ENCODE assay signal across 29 mouse cellular contexts in the genomic region with DNA sequence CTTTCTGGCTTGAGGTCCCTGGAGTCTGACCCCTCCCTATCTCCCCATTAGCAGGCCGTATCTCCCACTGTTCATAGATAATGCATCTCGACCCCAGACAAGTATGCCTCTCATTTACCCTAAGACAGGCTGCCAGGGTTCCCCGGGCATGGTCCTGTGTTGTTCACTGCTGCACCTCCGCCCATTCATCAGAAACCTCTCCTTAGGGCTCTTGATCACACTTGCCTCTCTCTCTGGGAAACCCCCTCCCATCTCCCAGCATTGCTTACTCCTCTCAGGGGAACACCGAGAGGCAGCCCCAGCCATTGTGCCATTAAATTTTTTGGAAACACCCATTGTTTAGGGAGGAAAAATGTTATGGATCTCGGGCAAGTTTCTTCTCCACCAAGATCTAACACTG. TPM values are rescaled to one million over a fixed set of nuclear protein-coding genes. Genes with fewer than 3 reads are reported as not detected.
DNase-seq lines count a peak whose midpoint lies in the region; ATAC-seq and TF ChIP-seq lines count a peak whose summit lies in the region.
"Had no signal": no experiment of that assay in that cellular context is flagged by ENCODE, and none has a peak within 500 bp of the region (broad histone marks: within the 10 kb centered on the region; RNA-seq: fewer than 3 reads in every experiment).

No protein-coding gene starts in this region.

- no peak for ATAC-seq in midbrain, embryonic 13.5 days
- ATAC-seq in hindbrain, embryonic 16.5 days: no peak
- no peak for ATAC-seq in neural tube, embryonic 15.5 days (ENCODE audit: low FRiP score)
- ATAC-seq: CD4-positive, CD25-positive, alpha-beta regulatory T cell, adult 4 months; forebrain, embryonic 16.5 days; intestine, embryonic 15.5 days had no signal

- no peak for TF ChIP-seq POLR2A in kidney, adult 2 months (IDR thresholded peaks at IDR 0.05; ENCODE audit: low read depth, low read length)

- peaks cover 20% of the 10 kb centered on the region for H3K27me3 ChIP-seq in midbrain, embryonic 13.5 days
- peaks cover 40% of the 10 kb centered on the region for H3K27me3 ChIP-seq in midbrain, embryonic 10.5 days (ENCODE audit: low read depth, poor library complexity, severe bottlenecking)
- peaks cover under 1% of the 10 kb centered on the region; the same call in 1 of the 2 replicates for H3K27me3 ChIP-seq in hindbrain, embryonic 16.5 days (replicated peaks; ENCODE audit: control insufficient read depth, insufficient read depth, low read length)
- peaks cover 13% of the 10 kb centered on the region for H3K27me3 ChIP-seq in neural tube, embryonic 15.5 days (replicated peaks)
- peaks cover 2% of the 10 kb centered on the region; the same call in 1 of the 2 replicates for H3K27me3 ChIP-seq in kidney, adult 2 months (replicated peaks; ENCODE audit: control insufficient read depth, insufficient read depth, low read length)

- no peak overlapping the region for H3K4me3 ChIP-seq in midbrain, embryonic 13.5 days (replicated peaks)
- no peak overlapping the region for H3K4me3 ChIP-seq in midbrain, embryonic 10.5 days
- H3K4me3 ChIP-seq in hindbrain, embryonic 16.5 days (ENCODE audit: low read length): no peak overlapping the region
- no peak overlapping the region for H3K4me3 ChIP-seq in neural tube, embryonic 15.5 days (replicated peaks)
- no peak overlapping the region for H3K4me3 ChIP-seq in kidney, adult 2 months (ENCODE audit: insufficient read depth, low read depth, low read length)
- H3K4me3 ChIP-seq: erythroblast, embryonic 14.5 days; heart, embryonic 13.5 days; intestine, embryonic 15.5 days; limb, embryonic 13.5 days; lung, embryonic 15.5 days had no signal

- no peaks in the 10 kb centered on the region for H3K36me3 ChIP-seq in midbrain, embryonic 13.5 days
- H3K36me3 ChIP-seq in midbrain, embryonic 10.5 days: no peaks in the 10 kb centered on the region
- no peaks in the 10 kb centered on the region for H3K36me3 ChIP-seq in hindbrain, embryonic 16.5 days (ENCODE audit: control insufficient read depth, insufficient read depth, low read length)
- H3K36me3 ChIP-seq in neural tube, embryonic 15.5 days: no peaks in the 10 kb centered on the region
- H3K36me3 ChIP-seq in kidney, adult 2 months (ENCODE audit: control insufficient read depth, insufficient read depth, low read length): no peaks in the 10 kb centered on the region
- H3K36me3 ChIP-seq: heart, embryonic 13.5 days; intestine, embryonic 15.5 days; limb, embryonic 13.5 days; lung, embryonic 15.5 days had no signal

- peaks cover 38% of the 10 kb centered on the region for H3K4me1 ChIP-seq in midbrain, embryonic 13.5 days (replicated peaks)
- H3K4me1 ChIP-seq in midbrain, embryonic 10.5 days: peaks cover 17% of the 10 kb centered on the region
- peaks cover 26% of the 10 kb centered on the region for H3K4me1 ChIP-seq in hindbrain, embryonic 16.5 days (ENCODE audit: control insufficient read depth, insufficient read depth, low read depth, low read length)
- H3K4me1 ChIP-seq in neural tube, embryonic 15.5 days: peaks cover 47% of the 10 kb centered on the region
- H3K4me1 ChIP-seq in kidney, adult 2 months (ENCODE audit: control insufficient read depth, insufficient read depth, low read length): 0 out of 2 replicates have a peak, but pooled peaks cover 2% of the 10 kb centered on the region

- 50% methylated on average over 6 of the region's 6 CpGs for WGBS in midbrain, embryonic 13.5 days
- WGBS in midbrain, embryonic 10.5 days: 77% methylated on average over 6 of the region's 6 CpGs
- 43% methylated on average over 6 of the region's 6 CpGs for WGBS in hindbrain, embryonic 16.5 days
- 48% methylated on average over 6 of the region's 6 CpGs for WGBS in neural tube, embryonic 15.5 days
- WGBS in kidney, adult 2 months: 69% methylated on average over 6 of the region's 6 CpGs

- DNase-seq in cerebellum, adult 9-10 months: peak; percentile 59
- DNase-seq in cerebellum, postnatal 36 days: no peak
- DNase-seq in midbrain, embryonic 10.5 days (ENCODE audit: low spot score): no peak
- DNase-seq in kidney, adult 2 months: no peak
- DNase-seq: adrenal gland, postnatal 25 days; heart, postnatal 10 days; kidney, adult 8-10 months; kidney, postnatal 4 days had no signal

- 0 out of 2 replicates have a peak overlapping the region, but pooled peaks have one; percentile 7 for H3K4me2 ChIP-seq in midbrain, embryonic 13.5 days (replicated peaks)
- peak overlapping the region; percentile 75 for H3K4me2 ChIP-seq in hindbrain, embryonic 16.5 days (ENCODE audit: low read length)
- peak overlapping the region; percentile 83 for H3K4me2 ChIP-seq in neural tube, embryonic 15.5 days
- H3K4me2 ChIP-seq: heart, embryonic 13.5 days; intestine, embryonic 15.5 days; limb, embryonic 13.5 days; liver, embryonic 11.5 days; lung, embryonic 15.5 days; midbrain, embryonic 11.5 days had no signal

- no peak overlapping the region for H3K9ac ChIP-seq in midbrain, embryonic 13.5 days (replicated peaks)
- no peak overlapping the region for H3K9ac ChIP-seq in hindbrain, embryonic 16.5 days (ENCODE audit: low read depth, low read length)
- H3K9ac ChIP-seq in neural tube, embryonic 15.5 days (replicated peaks): no peak overlapping the region
- H3K9ac ChIP-seq: heart, embryonic 13.5 days; intestine, embryonic 15.5 days; limb, embryonic 13.5 days; lung, embryonic 15.5 days had no signal

- no peak overlapping the region for H3K27ac ChIP-seq in midbrain, embryonic 13.5 days
- no peak overlapping the region for H3K27ac ChIP-seq in midbrain, embryonic 10.5 days (replicated peaks)
- H3K27ac ChIP-seq in hindbrain, embryonic 16.5 days (ENCODE audit: low read depth, low read length): no peak overlapping the region
- no peak overlapping the region for H3K27ac ChIP-seq in neural tube, embryonic 15.5 days (replicated peaks)
- no peak overlapping the region for H3K27ac ChIP-seq in kidney, adult 2 months (ENCODE audit: insufficient read depth, low read depth, low read length)
- H3K27ac ChIP-seq: heart, embryonic 13.5 days; intestine, embryonic 15.5 days; kidney, postnatal 0 days; limb, embryonic 13.5 days; lung, embryonic 15.5 days had no signal

- TF ChIP-seq CTCF in kidney, adult 2 months (conservative IDR thresholded peaks at IDR 0.05; ENCODE audit: insufficient read depth, insufficient read length, low read depth, low read length): no peak

- no peaks in the 10 kb centered on the region for H3K9me3 ChIP-seq in midbrain, embryonic 13.5 days
- H3K9me3 ChIP-seq in midbrain, embryonic 10.5 days (replicated peaks): no peaks in the 10 kb centered on the region
- no peaks in the 10 kb centered on the region for H3K9me3 ChIP-seq in hindbrain, embryonic 16.5 days (ENCODE audit: control insufficient read depth, low read length)
- H3K9me3 ChIP-seq in neural tube, embryonic 15.5 days (replicated peaks): no peaks in the 10 kb centered on the region
- H3K9me3 ChIP-seq: heart, embryonic 13.5 days; intestine, embryonic 15.5 days; limb, embryonic 13.5 days; lung, embryonic 15.5 days had no signal

RNA-seq across cellular contexts. Expression of a gene that starts 2.9 kb away (rescaled TPM):
- polyA plus RNA-seq in midbrain, embryonic 13.5 days (2015; fragmentation: Nextera tagmentation; extraction: Ambion mirVana): 9.1 and 9.4 TPM in 2 replicates
- polyA plus RNA-seq in midbrain, embryonic 10.5 days (2016; fragmentation: Nextera tagmentation; extraction: Ambion mirVana): 0.49 and 1.5 TPM in 2 replicates
- 16.0 and 16.8 TPM in 2 replicates for polyA plus RNA-seq in hindbrain, embryonic 16.5 days (2015; fragmentation: Nextera tagmentation; extraction: Ambion mirVana)
- 13.6 and 16.2 TPM in 2 replicates for polyA plus RNA-seq in neural tube, embryonic 15.5 days (2015; fragmentation: Nextera tagmentation; extraction: Ambion mirVana)
- polyA plus RNA-seq in kidney, adult 2 months (2012; rRNA removed): 0.12 and 0.14 TPM in 2 replicates
- polyA plus RNA-seq: CD4-positive, CD25-positive, alpha-beta regulatory T cell, adult 4 months; liver, embryonic 11.5 days; liver, embryonic 16.5 days had no signal

RNA-seq across cellular contexts. Expression of a gene that starts 27.1 kb away (rescaled TPM):
- 2.4 and 2.5 TPM in 2 replicates for polyA plus RNA-seq in midbrain, embryonic 13.5 days (2015; fragmentation: Nextera tagmentation; extraction: Ambion mirVana)
- polyA plus RNA-seq in midbrain, embryonic 10.5 days (2016; fragmentation: Nextera tagmentation; extraction: Ambion mirVana): 1.3 and 1.9 TPM in 2 replicates
- 2.3 and 3.7 TPM in 2 replicates for polyA plus RNA-seq in hindbrain, embryonic 16.5 days (2015; fragmentation: Nextera tagmentation; extraction: Ambion mirVana)
- polyA plus RNA-seq in neural tube, embryonic 15.5 days (2015; fragmentation: Nextera tagmentation; extraction: Ambion mirVana): 4.2 and 5.0 TPM in 2 replicates
- 3.6 and 3.9 TPM in 2 replicates for polyA plus RNA-seq in kidney, adult 2 months (2012; rRNA removed)
- polyA plus RNA-seq: CD4-positive, CD25-positive, alpha-beta regulatory T cell, adult 4 months had no signal

RNA-seq across cellular contexts. Expression of a gene that starts 41.2 kb away (rescaled TPM):
- polyA plus RNA-seq in midbrain, embryonic 13.5 days (2015; fragmentation: Nextera tagmentation; extraction: Ambion mirVana): 24.3 and 25.2 TPM in 2 replicates
- 6.8 and 10.5 TPM in 2 replicates for polyA plus RNA-seq in midbrain, embryonic 10.5 days (2016; fragmentation: Nextera tagmentation; extraction: Ambion mirVana)
- 43.6 and 47.5 TPM in 2 replicates for polyA plus RNA-seq in hindbrain, embryonic 16.5 days (2015; fragmentation: Nextera tagmentation; extraction: Ambion mirVana)
- polyA plus RNA-seq in neural tube, embryonic 15.5 days (2015; fragmentation: Nextera tagmentation; extraction: Ambion mirVana): 44.9 and 45.3 TPM in 2 replicates
- polyA plus RNA-seq in kidney, adult 2 months (2012; rRNA removed): 56.4 and 69.9 TPM in 2 replicates

RNA-seq across cellular contexts. Expression of a gene that starts 42.3 kb away (rescaled TPM):
- not detected in 2 replicates for polyA plus RNA-seq in midbrain, embryonic 13.5 days (2015; fragmentation: Nextera tagmentation; extraction: Ambion mirVana)
- polyA plus RNA-seq in midbrain, embryonic 10.5 days (2016; fragmentation: Nextera tagmentation; extraction: Ambion mirVana): not detected in 2 replicates
- not detected in 2 replicates for polyA plus RNA-seq in hindbrain, embryonic 16.5 days (2015; fragmentation: Nextera tagmentation; extraction: Ambion mirVana)
- not detected in 2 replicates for polyA plus RNA-seq in neural tube, embryonic 15.5 days (2015; fragmentation: Nextera tagmentation; extraction: Ambion mirVana)
- polyA plus RNA-seq in kidney, adult 2 months (2012; rRNA removed): not detected in 2 replicates
- polyA plus RNA-seq: CD4-positive, CD25-positive, alpha-beta regulatory T cell, adult 4 months; cortical plate, adult 2 months; embryonic facial prominence, embryonic 14.5 days; erythroblast, embryonic 14.5 days; forebrain, embryonic 11.5 days; forebrain, embryonic 16.5 days; gonadal fat pad, adult 2 months; heart, embryonic 13.5 days; intestine, embryonic 15.5 days; kidney, postnatal 0 days; limb, embryonic 13.5 days; liver, embryonic 11.5 days; liver, embryonic 16.5 days; lung, embryonic 15.5 days; midbrain, embryonic 11.5 days; stomach, embryonic 14.5 days; testis, adult 2 months; thymus, postnatal 0 days had no signal

RNA-seq across cellular contexts. Expression of a gene that starts 48.7 kb away (rescaled TPM):
- polyA plus RNA-seq in midbrain, embryonic 13.5 days (2015; fragmentation: Nextera tagmentation; extraction: Ambion mirVana): 157 and 161 TPM in 2 replicates
- polyA plus RNA-seq in midbrain, embryonic 10.5 days (2016; fragmentation: Nextera tagmentation; extraction: Ambion mirVana): 227 and 257 TPM in 2 replicates
- 151 TPM in 2 replicates for polyA plus RNA-seq in hindbrain, embryonic 16.5 days (2015; fragmentation: Nextera tagmentation; extraction: Ambion mirVana)
- 153 and 171 TPM in 2 replicates for polyA plus RNA-seq in neural tube, embryonic 15.5 days (2015; fragmentation: Nextera tagmentation; extraction: Ambion mirVana)
- 108 and 113 TPM in 2 replicates for polyA plus RNA-seq in kidney, adult 2 months (2012; rRNA removed)

Comparison
In these comparisons a context has a peak if more than half of its experiments do, and no peak if none do; other contexts are left out.
1. H3K4me2 ChIP-seq: peak in every context shown above with its lines; median percentile 83 in neural tube, embryonic 15.5 days; 75 in hindbrain, embryonic 16.5 days; 7 in midbrain, embryonic 13.5 days.